Mouse (Mus musculus) intestine, embryonic 16.5 days (tissue): Measurements from ENCODE around the gene Poc1a. TPM values are rescaled to one million over a fixed set of nuclear protein-coding genes. Genes with fewer than 3 reads are reported as not detected.

Experiments
- ATAC-seq: fragments of 200-750 bp; cut with Nextera tagmentation; 2 replicates; pipeline ENCODE4 v1.8.0; 2017; ENCODE audit warnings: moderate TSS enrichment, moderate library complexity
- H3K27ac ChIP-seq: fragments of 300-500 bp; sonication (generic); 2 replicates; pipeline ENCODE4 v1.5.1; 2014; ENCODE audit warnings: mild to moderate bottlenecking, low read length
- H3K27me3 ChIP-seq: fragments of 300-500 bp; sonication (generic); replicated peaks from 2 replicates; pipeline ENCODE4 v1.6.1; 2014; ENCODE audit warnings: low read length, control low read depth, mixed read lengths; ENCODE audit not compliant: control insufficient read depth, insufficient read depth
- H3K36me3 ChIP-seq: fragments of 300-500 bp; sonication (generic); 2 replicates; pipeline ENCODE4 v1.6.1; 2014; ENCODE audit warnings: low read length, control low read depth; ENCODE audit not compliant: control insufficient read depth, insufficient read depth
- H3K4me1 ChIP-seq: fragments of 300-500 bp; sonication (generic); 2 replicates; pipeline ENCODE4 v1.6.1; 2014; ENCODE audit warnings: low read length, control low read depth, mixed read lengths; ENCODE audit not compliant: control insufficient read depth, insufficient read depth
- H3K4me2 ChIP-seq: fragments of 300-500 bp; sonication (generic); 2 replicates; pipeline ENCODE4 v1.6.1; 2014; ENCODE audit warnings: low read depth, low read length, control low read depth
- H3K4me3 ChIP-seq: fragments of 300-500 bp; sonication (generic); 2 replicates; pipeline ENCODE4 v1.5.1; 2014; ENCODE audit warnings: mild to moderate bottlenecking, low read length
- H3K9ac ChIP-seq: fragments of 300-500 bp; sonication (generic); 2 replicates; pipeline ENCODE4 v1.6.1; 2014; ENCODE audit warnings: low read depth, low read length
- H3K9me3 ChIP-seq: fragments of 300-500 bp; sonication (generic); 2 replicates; pipeline ENCODE4 v1.6.1; 2016; ENCODE audit warnings: low read length, control low read depth; ENCODE audit not compliant: control insufficient read depth
- WGBS: fragments of 180-500 bp; shearing (Covaris S2); extraction: QIAGEN DNeasy Blood & Tissue Kit; methylation state at CpG from one replicate; pipeline ENCODE4 v1.1.7; 2014; 5-methylcytosine and 5-hydroxymethylcytosine counted together
- polyA plus RNA-seq: library from polyadenylated mRNA; unstranded; fragments of >200 nt; fragmentation: Nextera tagmentation; extraction: Ambion mirVana; gene quantifications from 2 replicates; pipeline ENCODE4 v1.2.1, GENCODE M21; 2015

The Poc1a gene
- polyA plus RNA-seq, 1 experiment from 2014 or later: 29.1 TPM

DNA sequence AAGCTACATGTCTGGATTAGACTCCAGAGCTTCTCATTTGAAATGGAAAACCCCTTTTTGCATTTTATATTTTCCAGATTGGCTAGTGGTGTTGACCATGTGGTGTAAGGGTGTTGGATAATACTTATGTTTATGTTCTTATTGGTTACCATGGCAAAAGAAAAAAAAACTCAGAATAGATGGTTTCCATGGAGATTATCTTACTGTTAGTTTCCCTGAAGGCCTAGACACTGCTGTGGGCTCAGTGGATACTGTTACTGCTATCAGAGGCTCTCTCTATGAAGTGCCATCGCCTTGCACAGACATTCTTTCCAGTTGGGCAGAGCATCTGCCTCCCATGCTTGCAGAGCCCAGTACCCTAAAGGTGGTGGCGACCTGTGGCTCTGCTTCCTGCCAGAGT, 37.2 kb downstream of the Poc1a start:
- no peak overlapping the region; the same call in 1 of the 2 replicates for H3K27ac ChIP-seq
- H3K9ac ChIP-seq: no peak overlapping the region
- 65% methylated on average over 2 of the region's 2 CpGs for WGBS
- H3K4me2 ChIP-seq: no peak overlapping the region
- no peaks in the 10 kb centered on the region for H3K9me3 ChIP-seq
- H3K27me3 ChIP-seq: no peaks in the 10 kb centered on the region
- H3K36me3 ChIP-seq: no peaks in the 10 kb centered on the region
- H3K4me3 ChIP-seq: no peak overlapping the region
- H3K4me1 ChIP-seq: 0 out of 2 replicates have a peak, but pooled peaks cover 5% of the 10 kb centered on the region
- no peak for ATAC-seq

DNA sequence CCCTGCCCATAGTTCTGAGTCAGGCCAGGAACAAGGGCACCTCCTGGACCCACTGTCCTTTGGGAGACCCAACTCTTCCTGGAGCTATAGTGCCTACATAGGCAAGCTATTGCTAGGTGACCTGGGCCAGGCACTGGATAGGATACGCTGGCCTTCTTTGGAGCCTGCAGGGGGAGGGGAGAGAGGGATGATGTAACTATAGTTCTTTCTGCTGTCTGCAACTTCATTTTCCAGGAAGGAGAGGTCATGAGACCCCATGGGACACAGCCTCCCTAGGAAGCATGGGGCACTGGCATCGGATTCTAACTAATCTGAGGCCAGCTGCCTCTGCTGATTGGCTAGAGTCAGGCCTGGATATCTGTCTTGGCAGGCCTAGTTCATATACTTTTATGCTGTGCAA, 38.2 kb downstream of the Poc1a start:
- Histone ChIP-seq H3K4me1 (0 out of 2 replicates have a peak, but pooled peaks cover 5% of the 10 kb centered on the region), H3K9me3 (no peaks in the 10 kb centered on the region), H3K36me3 (no peaks in the 10 kb centered on the region), H3K4me2 (no peak overlapping the region), H3K9ac (no peak overlapping the region), H3K27me3 (no peaks in the 10 kb centered on the region), H3K27ac (no peak overlapping the region), H3K4me3 (no peak overlapping the region)
- no peak for ATAC-seq
- WGBS: 57% methylated on average over 2 of the region's 2 CpGs

DNA sequence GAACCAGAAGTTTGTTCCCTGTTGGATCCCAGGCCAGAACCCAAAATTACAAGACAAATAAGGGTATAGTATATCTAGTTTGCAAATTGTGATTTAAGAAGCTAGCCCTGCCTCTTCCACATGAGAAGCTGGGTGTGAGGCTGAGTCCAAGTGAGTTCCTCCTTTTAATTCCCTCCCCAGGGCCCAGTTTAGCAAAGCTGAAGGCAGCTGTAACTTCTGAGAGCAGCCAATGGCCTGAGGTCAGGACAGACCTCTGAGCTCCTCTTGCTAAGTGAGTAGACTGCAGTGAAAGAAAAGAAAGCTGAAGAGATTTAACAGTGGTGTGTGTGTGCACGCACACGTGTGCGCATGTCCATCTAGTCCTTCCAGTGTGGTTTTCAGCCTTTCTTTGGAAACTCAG, 41.6 kb downstream of the Poc1a start:
- Histone ChIP-seq H3K9me3 (no peaks in the 10 kb centered on the region), H3K27me3 (no peaks in the 10 kb centered on the region), H3K4me1 (0 out of 2 replicates have a peak, but pooled peaks cover 5% of the 10 kb centered on the region), H3K27ac (peak overlapping the region; percentile 23; the same call in 1 of the 2 replicates), H3K9ac (no peak overlapping the region), H3K36me3 (no peaks in the 10 kb centered on the region), H3K4me3 (no peak overlapping the region), H3K4me2 (no peak overlapping the region)
- ATAC-seq: no peak
- WGBS: 87% methylated on average over 3 of the region's 3 CpGs

DNA sequence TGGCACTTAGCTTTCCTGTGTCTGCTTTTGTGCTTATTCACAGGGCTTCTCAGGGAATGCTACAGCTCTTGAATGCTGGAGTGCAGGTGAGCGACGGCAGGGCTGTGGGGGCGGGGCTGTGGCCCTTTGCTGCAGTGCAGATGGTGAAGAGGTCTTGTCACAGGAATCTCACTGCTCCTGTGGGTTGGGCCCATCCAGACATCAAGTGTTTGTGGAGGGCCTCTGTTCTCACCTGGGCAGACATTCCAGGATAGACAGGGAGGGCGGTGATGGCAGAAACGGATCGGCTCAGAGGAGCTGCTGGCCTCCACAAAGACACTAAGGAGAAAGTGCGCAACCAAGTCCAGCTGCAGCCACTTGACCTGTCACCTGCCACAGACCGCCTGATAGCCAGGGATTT, 45.4 kb downstream of the Poc1a start:
- H3K4me2 ChIP-seq: no peak overlapping the region
- H3K27ac ChIP-seq: no peak overlapping the region
- 0 out of 2 replicates have a peak, but pooled peaks cover 4% of the 10 kb centered on the region for H3K36me3 ChIP-seq
- no peak for ATAC-seq
- H3K4me1 ChIP-seq: peaks cover 5% of the 10 kb centered on the region; the same call in 1 of the 2 replicates
- no peaks in the 10 kb centered on the region for H3K27me3 ChIP-seq
- no peak overlapping the region for H3K9ac ChIP-seq
- no peaks in the 10 kb centered on the region for H3K9me3 ChIP-seq
- H3K4me3 ChIP-seq: no peak overlapping the region
- 69% methylated on average over 8 of the region's 8 CpGs for WGBS

DNA sequence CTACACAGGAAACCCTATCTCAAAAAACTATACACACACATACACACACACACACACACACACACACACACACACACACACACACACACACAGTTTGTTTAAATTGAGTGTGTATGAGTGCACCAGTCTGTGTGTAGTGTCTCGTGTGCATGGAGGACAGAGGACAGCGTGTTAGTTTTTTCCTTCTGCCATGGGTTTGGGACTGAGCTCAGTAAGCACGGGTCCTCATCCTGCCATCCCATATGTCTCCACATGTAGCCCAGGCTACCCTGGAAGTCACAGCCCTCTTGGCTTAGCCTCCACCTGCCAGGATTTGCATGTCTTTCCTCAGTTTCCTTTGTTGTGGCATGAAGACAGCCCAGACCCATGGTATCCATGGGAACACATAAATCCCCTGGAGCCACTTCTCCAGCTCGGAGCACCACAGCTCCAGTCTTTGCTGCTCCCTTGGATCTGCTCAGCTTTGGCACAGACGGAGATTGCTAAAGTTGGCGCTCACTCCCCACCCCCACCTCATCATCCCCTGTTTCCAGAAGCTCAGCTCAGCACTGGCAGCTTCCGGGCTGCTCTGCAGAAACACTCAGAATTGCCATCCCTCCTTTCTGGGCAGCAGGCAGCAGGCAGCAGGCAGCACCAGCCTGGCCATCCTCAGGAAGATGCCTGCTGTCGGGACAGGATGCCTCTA, 46.4 kb downstream of the Poc1a start:
- Histone ChIP-seq H3K4me2 (no peak overlapping the region), H3K4me1 (peaks cover 5% of the 10 kb centered on the region; the same call in 1 of the 2 replicates), H3K27ac (no peak overlapping the region), H3K4me3 (no peak overlapping the region), H3K27me3 (no peaks in the 10 kb centered on the region), H3K9ac (no peak overlapping the region), H3K9me3 (no peaks in the 10 kb centered on the region), H3K36me3 (0 out of 2 replicates have a peak, but pooled peaks cover 4% of the 10 kb centered on the region)
- no peak for ATAC-seq
- 84% methylated on average over 8 of the region's 8 CpGs for WGBS

DNA sequence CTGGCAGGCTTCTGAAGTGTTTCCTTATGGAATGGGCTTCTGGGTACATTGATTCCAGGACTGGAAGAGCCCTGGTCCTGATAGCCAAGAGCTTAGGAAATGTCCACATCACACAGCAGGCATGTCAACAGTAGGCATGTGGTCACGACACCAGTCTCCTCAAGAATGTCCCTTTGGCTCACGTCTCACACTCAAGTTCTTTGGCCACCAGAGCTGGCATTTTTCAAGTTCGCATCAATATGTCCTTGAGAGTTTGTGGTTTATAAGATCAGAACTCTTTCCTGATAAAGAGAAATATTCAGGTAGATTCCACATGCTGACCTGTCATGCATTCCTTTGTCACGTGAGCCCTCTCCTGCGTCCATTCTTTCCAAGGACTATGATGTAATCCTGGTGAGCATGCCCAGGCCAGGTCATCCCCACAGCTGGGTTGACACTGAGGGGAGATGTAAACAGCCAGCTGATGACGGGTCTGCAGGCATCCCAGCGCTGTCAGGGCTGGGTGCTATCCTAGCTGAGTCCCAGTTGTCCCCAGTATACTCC, 47.3 kb downstream of the Poc1a start:
- WGBS: 68% methylated on average over 7 of the region's 7 CpGs
- Histone ChIP-seq H3K9ac (no peak overlapping the region), H3K36me3 (0 out of 2 replicates have a peak, but pooled peaks cover 4% of the 10 kb centered on the region), H3K27ac (no peak overlapping the region), H3K4me1 (no peaks in the 10 kb centered on the region; the same call in 1 of the 2 replicates), H3K9me3 (no peaks in the 10 kb centered on the region), H3K27me3 (no peaks in the 10 kb centered on the region), H3K4me3 (no peak overlapping the region), H3K4me2 (no peak overlapping the region)
- no peak for ATAC-seq

DNA sequence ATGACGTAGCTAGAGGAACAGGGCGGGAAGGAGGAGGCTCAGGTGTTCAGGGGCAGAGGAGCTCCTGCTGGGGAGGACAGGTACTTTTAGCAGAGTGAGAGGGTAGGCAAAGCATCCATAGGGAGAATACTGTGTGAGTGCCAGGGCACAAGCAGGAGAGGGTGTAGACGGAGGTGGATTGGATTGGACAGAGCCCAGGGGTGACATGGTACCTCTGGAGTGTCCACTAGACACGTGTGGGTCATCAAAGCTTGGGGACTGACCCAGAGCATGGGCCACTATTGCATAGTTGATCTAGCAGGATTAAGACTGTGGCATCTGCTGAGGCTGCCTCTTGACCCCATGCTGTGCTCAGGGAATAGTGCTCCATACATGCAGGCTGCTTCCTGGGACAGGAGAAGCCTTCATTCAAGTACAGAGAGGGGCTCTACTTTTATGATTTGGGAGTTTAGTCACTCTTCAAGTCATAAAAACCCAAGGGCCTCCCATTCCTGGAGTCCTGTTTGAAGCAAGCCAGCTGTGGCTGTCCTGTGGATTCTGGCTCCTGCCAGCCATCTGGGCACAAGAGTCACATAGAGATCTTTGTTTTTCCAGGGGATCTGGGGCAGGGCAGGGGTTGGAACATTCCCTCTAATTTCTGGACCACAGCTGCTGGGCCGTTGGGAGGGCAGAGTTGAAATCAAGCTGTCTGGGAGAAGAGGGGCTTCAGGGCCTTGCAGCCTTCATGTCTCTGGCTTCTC, 48.1 kb downstream of the Poc1a start:
- no peak overlapping the region for H3K4me3 ChIP-seq
- no peak overlapping the region for H3K4me2 ChIP-seq
- 73% methylated on average over 5 of the region's 5 CpGs for WGBS
- H3K4me1 ChIP-seq: no peaks in the 10 kb centered on the region; the same call in 1 of the 2 replicates
- H3K27ac ChIP-seq: no peak overlapping the region
- H3K9ac ChIP-seq: no peak overlapping the region
- no peaks in the 10 kb centered on the region for H3K9me3 ChIP-seq
- H3K36me3 ChIP-seq: 0 out of 2 replicates have a peak, but pooled peaks cover 4% of the 10 kb centered on the region
- H3K27me3 ChIP-seq: no peaks in the 10 kb centered on the region
- no peak; the same call in 1 of the 2 replicates for ATAC-seq

DNA sequence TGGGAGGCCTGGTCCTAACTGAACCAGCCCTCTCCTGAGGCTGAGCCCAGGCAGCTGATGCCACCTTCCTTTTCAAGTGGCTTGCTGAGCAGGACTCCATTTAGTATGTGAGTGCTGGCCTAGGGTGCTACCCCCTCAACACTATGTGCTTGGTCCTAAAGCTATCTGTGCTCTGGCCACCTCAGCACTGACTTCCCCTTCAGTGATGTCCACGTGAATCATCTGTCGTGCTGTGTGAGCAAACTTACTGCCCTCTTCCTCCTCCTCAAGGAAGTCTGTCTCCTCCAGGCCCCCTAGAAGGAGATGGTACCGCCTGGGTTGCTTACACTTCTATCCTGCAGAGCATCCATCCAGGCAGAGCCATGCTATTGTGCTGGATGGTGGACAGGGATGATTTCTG, 51.9 kb downstream of the Poc1a start:
- Histone ChIP-seq H3K4me2 (no peak overlapping the region), H3K9me3 (no peaks in the 10 kb centered on the region)
- WGBS: 63% methylated on average over 3 of the region's 3 CpGs

DNA sequence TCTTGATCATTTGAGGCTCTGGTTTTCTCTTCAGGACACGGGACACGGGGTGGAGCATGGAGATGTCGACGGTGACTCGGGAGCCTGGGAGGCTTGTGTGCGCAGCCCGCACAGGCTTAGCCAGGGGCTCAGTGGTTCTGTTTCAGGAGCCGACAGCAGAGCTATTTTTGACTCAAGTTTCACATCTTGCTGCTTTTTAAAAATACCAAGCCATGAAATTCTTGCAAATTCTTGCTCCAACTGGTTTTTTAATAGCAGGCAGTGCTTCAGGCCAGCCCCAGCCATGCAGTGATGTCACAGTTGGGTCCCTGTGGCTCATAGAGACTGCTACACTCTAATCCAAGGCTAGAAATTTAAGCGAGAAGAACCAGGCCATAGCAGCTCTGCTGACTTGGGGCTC, 56.8 kb downstream of the Poc1a start:
- Histone ChIP-seq H3K27me3 (no peaks in the 10 kb centered on the region), H3K36me3 (no peaks in the 10 kb centered on the region), H3K9me3 (no peaks in the 10 kb centered on the region), H3K4me2 (no peak overlapping the region), H3K27ac (peak overlapping the region; percentile 19; the same call in 1 of the 2 replicates), H3K9ac (no peak overlapping the region), H3K4me1 (peaks cover 23% of the 10 kb centered on the region), H3K4me3 (no peak overlapping the region)
- no peak for ATAC-seq
- WGBS: 74% methylated on average over 9 of the region's 9 CpGs

More for the DNA sequence above, 51.9 kb downstream of the Poc1a start:
- ATAC-seq: no peak
- Histone ChIP-seq H3K9ac (no peak overlapping the region), H3K36me3 (0 out of 2 replicates have a peak, but pooled peaks cover 4% of the 10 kb centered on the region), H3K27me3 (no peaks in the 10 kb centered on the region), H3K4me1 (peaks cover 1% of the 10 kb centered on the region), H3K27ac (no peak overlapping the region), H3K4me3 (no peak overlapping the region)
